Mouse (Mus musculus): ENCODE results near the gene Slc40a1. TPM values are rescaled to one million over a fixed set of nuclear protein-coding genes. Genes with fewer than 3 reads are reported as not detected.

Gene Slc40a1
- 10.9 and 12.5 TPM in 2 replicates for polyA plus RNA-seq (2016; fragmentation: Nextera tagmentation; extraction: Ambion mirVana)

GRCm38 (mm10) chr1:45926393-45926763 is at the start of gene Slc40a1:
TSS of gene Slc40a1 (minus strand) at chr1:45926523.
- Histone ChIP-seq H3K27me3 (peaks cover 35% of the 10 kb centered on the region), H3K4me2 (peak within 1 kb of the TSS; percentile 93), H3K27ac (no peak within 1 kb of the TSS), H3K36me3 (no peaks in the 10 kb centered on the region), H3K4me3 (replicated peaks) (peak within 1 kb of the TSS; percentile 63), H3K9ac (replicated peaks) (peak within 1 kb of the TSS; percentile 42), H3K9me3 (no peaks in the 10 kb centered on the region), H3K4me1 (replicated peaks) (no peaks in the 10 kb centered on the region; the same call in 1 of the 2 replicates)
- WGBS = 23% methylated on average over 9 of the region's 9 CpGs
- no peak; the same call in 1 of the 2 replicates for ATAC-seq (ENCODE audit: insufficient number of reproducible peaks, insufficient read depth, low FRiP score, low TSS enrichment, low read depth)

GRCm38 (mm10) chr1:45971314-45971713 is 45.0 kb upstream of the Slc40a1 start:
- Histone ChIP-seq H3K36me3 (no peaks in the 10 kb centered on the region), H3K9ac (replicated peaks) (no peak overlapping the region), H3K4me1 (replicated peaks) (no peaks in the 10 kb centered on the region), H3K27ac (no peak overlapping the region), H3K9me3 (no peaks in the 10 kb centered on the region), H3K27me3 (no peaks in the 10 kb centered on the region), H3K4me2 (no peak overlapping the region), H3K4me3 (replicated peaks) (no peak overlapping the region)
- 92% methylated on average over 4 of the region's 4 CpGs for WGBS
- ATAC-seq (ENCODE audit: insufficient number of reproducible peaks, insufficient read depth, low FRiP score, low TSS enrichment, low read depth) = no peak

- WGBS = 66% methylated on average over 2 of the region's 2 CpGs
- Histone ChIP-seq H3K4me3 (replicated peaks) (no peak overlapping the region), H3K9me3 (no peaks in the 10 kb centered on the region), H3K9ac (replicated peaks) (no peak overlapping the region), H3K36me3 (no peaks in the 10 kb centered on the region), H3K4me1 (replicated peaks) (no peaks in the 10 kb centered on the region), H3K27me3 (no peaks in the 10 kb centered on the region), H3K4me2 (no peak overlapping the region), H3K27ac (no peak overlapping the region)
- no peak for ATAC-seq (ENCODE audit: insufficient number of reproducible peaks, insufficient read depth, low FRiP score, low TSS enrichment, low read depth)
Observed at GRCm38 (mm10) chr1:45948988-45949387, 22.7 kb upstream of the Slc40a1 start.

GRCm38 (mm10) chr1:45947843-45948242 is 21.5 kb upstream of the Slc40a1 start:
- Histone ChIP-seq H3K36me3 (no peaks in the 10 kb centered on the region), H3K9ac (replicated peaks) (no peak overlapping the region), H3K4me2 (no peak overlapping the region), H3K27ac (no peak overlapping the region), H3K4me3 (replicated peaks) (no peak overlapping the region), H3K4me1 (replicated peaks) (no peaks in the 10 kb centered on the region), H3K27me3 (no peaks in the 10 kb centered on the region), H3K9me3 (no peaks in the 10 kb centered on the region)
- 83% methylated on average over 1 of the region's 1 CpGs for WGBS
- ATAC-seq (ENCODE audit: insufficient number of reproducible peaks, insufficient read depth, low FRiP score, low TSS enrichment, low read depth) = no peak

DNA sequence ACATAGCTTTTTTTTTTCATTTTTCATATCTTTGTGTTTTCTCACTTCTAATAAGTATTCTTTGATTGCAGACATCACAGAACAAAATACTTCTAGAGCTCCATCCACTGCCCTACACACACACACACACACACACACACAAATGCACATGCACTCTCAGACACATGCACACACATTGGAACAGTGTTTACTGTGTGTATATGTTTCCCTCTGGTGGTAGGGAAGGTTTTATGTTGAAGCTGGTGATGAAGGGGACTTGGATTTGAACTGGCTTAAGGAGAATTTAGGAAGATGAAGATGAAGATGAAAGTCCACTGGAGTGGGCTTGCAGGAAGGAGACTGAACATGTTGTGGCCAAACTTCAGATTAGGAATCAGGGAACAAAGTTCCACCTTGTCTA is 4.8 kb upstream of the Slc40a1 start:
- H3K27ac ChIP-seq = no peak overlapping the region

GRCm38 (mm10) chr1:45926911-45927310 is 588 bp upstream of the Slc40a1 start:
- 47% methylated on average over 3 of the region's 3 CpGs for WGBS
- no peak for ATAC-seq (ENCODE audit: insufficient number of reproducible peaks, insufficient read depth, low FRiP score, low TSS enrichment, low read depth)
- Histone ChIP-seq H3K27me3 (peaks cover 35% of the 10 kb centered on the region), H3K27ac (no peak overlapping the region), H3K4me1 (replicated peaks) (no peaks in the 10 kb centered on the region; the same call in 1 of the 2 replicates), H3K36me3 (no peaks in the 10 kb centered on the region), H3K4me3 (replicated peaks) (no peak overlapping the region), H3K9me3 (no peaks in the 10 kb centered on the region), H3K4me2 (no peak overlapping the region), H3K9ac (replicated peaks) (no peak overlapping the region)

More for the DNA sequence above, 4.8 kb upstream of the Slc40a1 start:
- H3K4me2 ChIP-seq = no peak overlapping the region
- no peaks in the 10 kb centered on the region for H3K9me3 ChIP-seq
- peaks cover 20% of the 10 kb centered on the region for H3K27me3 ChIP-seq
- no peaks in the 10 kb centered on the region; the same call in 1 of the 2 replicates for H3K4me1 ChIP-seq (replicated peaks)
- no peaks in the 10 kb centered on the region for H3K36me3 ChIP-seq
- no peak overlapping the region for H3K9ac ChIP-seq (replicated peaks)
- ATAC-seq (ENCODE audit: insufficient number of reproducible peaks, insufficient read depth, low FRiP score, low TSS enrichment, low read depth) = no peak
- H3K4me3 ChIP-seq (replicated peaks) = no peak overlapping the region

DNA sequence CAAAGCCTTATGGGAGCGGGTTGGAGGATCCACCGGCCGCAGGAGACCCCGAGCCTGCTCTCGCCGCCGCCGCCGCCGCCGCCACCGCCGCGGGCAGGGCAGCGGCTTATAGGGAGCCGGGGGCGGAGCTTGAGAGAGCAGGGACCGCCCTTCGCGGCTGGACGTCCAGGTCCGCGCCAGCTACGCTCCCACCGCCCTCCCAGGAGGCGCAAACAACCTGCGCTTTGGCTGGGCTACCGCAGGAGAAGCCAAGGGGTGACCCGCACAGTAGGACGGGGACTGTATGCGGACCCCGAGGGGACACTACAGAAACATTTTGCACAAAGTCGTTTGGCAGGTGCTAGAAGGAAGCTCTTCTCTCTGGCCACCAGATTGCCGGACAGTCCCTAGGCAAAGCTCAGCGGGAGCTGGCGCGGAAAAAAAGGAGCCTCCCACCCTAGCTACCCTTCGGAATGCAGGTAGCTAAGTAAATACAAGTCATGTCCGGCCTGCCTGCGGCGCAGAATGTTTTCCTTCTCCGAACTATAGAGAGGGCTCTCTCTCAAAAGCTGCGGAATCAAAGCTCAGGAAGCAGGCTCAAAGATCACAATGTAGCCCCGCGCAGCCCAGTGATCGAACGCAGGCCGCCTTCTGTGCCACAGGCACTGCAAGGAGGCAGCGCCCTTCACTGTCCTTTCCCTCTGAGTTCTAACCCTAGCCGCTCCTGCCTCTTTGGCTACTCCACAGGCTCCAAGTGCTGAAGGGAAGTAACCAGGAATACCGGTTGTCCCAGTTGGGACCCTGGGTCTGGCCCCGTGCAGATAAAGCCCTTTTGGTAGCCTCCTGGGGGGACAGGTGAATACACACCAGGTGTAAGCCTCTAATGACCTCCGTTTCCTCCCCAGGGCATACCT is 577 bp downstream of the Slc40a1 start:
- Histone ChIP-seq H3K4me1 (replicated peaks) (no peaks in the 10 kb centered on the region; the same call in 1 of the 2 replicates), H3K36me3 (no peaks in the 10 kb centered on the region), H3K4me3 (replicated peaks) (peak overlapping the region; percentile 63), H3K9ac (replicated peaks) (peak overlapping the region; percentile 42), H3K27me3 (peaks cover 35% of the 10 kb centered on the region), H3K9me3 (no peaks in the 10 kb centered on the region), H3K4me2 (peak overlapping the region; percentile 93), H3K27ac (no peak overlapping the region)
- WGBS = under 1% methylated on average over 51 of the region's 53 CpGs
- peak; percentile 88 for ATAC-seq (ENCODE audit: insufficient number of reproducible peaks, insufficient read depth, low FRiP score, low TSS enrichment, low read depth)

- Histone ChIP-seq H3K9ac (replicated peaks) (peak overlapping the region; percentile 42), H3K9me3 (no peaks in the 10 kb centered on the region), H3K4me1 (replicated peaks) (no peaks in the 10 kb centered on the region; the same call in 1 of the 2 replicates), H3K4me2 (peak overlapping the region; percentile 93), H3K36me3 (no peaks in the 10 kb centered on the region), H3K27me3 (peaks cover 35% of the 10 kb centered on the region), H3K27ac (no peak overlapping the region), H3K4me3 (replicated peaks) (peak overlapping the region; percentile 63)
- 13% methylated on average over 7 of the region's 7 CpGs for WGBS
- ATAC-seq (ENCODE audit: insufficient number of reproducible peaks, insufficient read depth, low FRiP score, low TSS enrichment, low read depth) = peak; percentile 45; the same call in 1 of the 2 replicates
Observed at GRCm38 (mm10) chr1:45925131-45925499, 1.2 kb downstream of the Slc40a1 start.

- Histone ChIP-seq H3K36me3 (no peaks in the 10 kb centered on the region), H3K4me3 (replicated peaks) (peak overlapping the region; percentile 63; the same call in 1 of the 2 replicates), H3K27me3 (peaks cover 35% of the 10 kb centered on the region), H3K4me2 (peak overlapping the region; percentile 93; the same call in 1 of the 2 replicates), H3K9me3 (no peaks in the 10 kb centered on the region), H3K27ac (no peak overlapping the region), H3K4me1 (replicated peaks) (no peaks in the 10 kb centered on the region; the same call in 1 of the 2 replicates), H3K9ac (replicated peaks) (no peak overlapping the region)
- ATAC-seq (ENCODE audit: insufficient number of reproducible peaks, insufficient read depth, low FRiP score, low TSS enrichment, low read depth) = no peak
- 64% methylated on average over 7 of the region's 7 CpGs for WGBS
Observed at GRCm38 (mm10) chr1:45924516-45924915, 1.8 kb downstream of the Slc40a1 start.

DNA sequence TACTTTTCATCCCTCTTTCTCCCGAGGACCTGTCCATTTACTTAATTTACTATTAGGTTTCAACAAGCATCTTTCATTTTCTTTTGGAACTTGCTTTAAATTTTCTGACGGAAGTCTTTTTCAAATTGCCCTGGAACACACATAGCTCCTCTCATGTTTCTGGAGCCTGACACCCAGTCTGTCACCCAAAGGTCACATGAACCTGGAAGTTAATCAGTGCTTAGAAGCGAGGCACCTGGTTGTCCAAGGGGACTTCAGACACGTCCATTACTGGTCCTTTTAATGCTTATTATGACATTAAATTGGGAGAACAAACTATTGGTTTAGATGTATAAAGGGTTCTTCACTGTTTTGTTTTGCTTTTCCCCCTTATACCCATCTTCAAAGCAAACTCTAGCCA is 3.0 kb downstream of the Slc40a1 start:
- no peak overlapping the region for H3K9ac ChIP-seq (replicated peaks)
- no peak overlapping the region for H3K27ac ChIP-seq
- no peak overlapping the region for H3K4me3 ChIP-seq (replicated peaks)
- no peaks in the 10 kb centered on the region; the same call in 1 of the 2 replicates for H3K4me1 ChIP-seq (replicated peaks)
- peaks cover 35% of the 10 kb centered on the region for H3K27me3 ChIP-seq
- no peak overlapping the region for H3K4me2 ChIP-seq
- H3K9me3 ChIP-seq = no peaks in the 10 kb centered on the region
- WGBS = 64% methylated on average over 4 of the region's 4 CpGs
- ATAC-seq (ENCODE audit: insufficient number of reproducible peaks, insufficient read depth, low FRiP score, low TSS enrichment, low read depth) = no peak
- no peaks in the 10 kb centered on the region for H3K36me3 ChIP-seq

- no peaks in the 10 kb centered on the region for H3K36me3 ChIP-seq
- H3K4me1 ChIP-seq (replicated peaks) = no peaks in the 10 kb centered on the region
- no peak for ATAC-seq (ENCODE audit: insufficient number of reproducible peaks, insufficient read depth, low FRiP score, low TSS enrichment, low read depth)
- no peak overlapping the region for H3K4me2 ChIP-seq
- no peak overlapping the region for H3K4me3 ChIP-seq (replicated peaks)
- H3K27me3 ChIP-seq = peaks cover 13% of the 10 kb centered on the region
- no peak overlapping the region for H3K9ac ChIP-seq (replicated peaks)
- H3K27ac ChIP-seq = no peak overlapping the region
- no peaks in the 10 kb centered on the region for H3K9me3 ChIP-seq
- WGBS = 87% methylated on average over 3 of the region's 3 CpGs
Observed at GRCm38 (mm10) chr1:45920703-45921102, 5.6 kb downstream of the Slc40a1 start.

Data from limb, embryonic 12.5 days (tissue).